Comparison of ENCODE assay signal across 25 mouse cellular contexts in genomic region chr12:79059573-79059972, GRCm38 (mm10). TPM values are rescaled to one million over a fixed set of nuclear protein-coding genes. Genes with fewer than 3 reads are reported as not detected.
A peak's percentile ranks its signal among the peaks of the same experiment; 100 is the strongest.
DNase-seq lines count a peak whose midpoint lies in the region; ATAC-seq and TF ChIP-seq lines count a peak whose summit lies in the region.
"Had no signal": no experiment of that assay in that cellular context is flagged by ENCODE, and none has a peak within 500 bp of the region (broad histone marks: within the 10 kb centered on the region; RNA-seq: fewer than 3 reads in every experiment).

No protein-coding gene starts in this region.

- 0 out of 2 replicates have a peak, but pooled peaks cover 11% of the 10 kb centered on the region for H3K36me3 ChIP-seq in lung, embryonic 14.5 days (ENCODE audit: insufficient read depth)
- peaks cover 5% of the 10 kb centered on the region for H3K36me3 ChIP-seq in lung, postnatal 0 days (ENCODE audit: insufficient read depth, low read length)

- no peak for TF ChIP-seq CTCF in lung, embryonic 14.5 days (IDR thresholded peaks at IDR 0.05; ENCODE audit: low read depth)
- no peak for TF ChIP-seq CTCF in lung, postnatal 0 days (IDR thresholded peaks at IDR 0.05)

- 63% methylated on average over 6 of the region's 6 CpGs for WGBS in lung, embryonic 14.5 days
- WGBS in lung, postnatal 0 days = 64% methylated on average over 6 of the region's 6 CpGs

- no peak overlapping the region for H3K9ac ChIP-seq in lung, embryonic 14.5 days
- no peak overlapping the region for H3K9ac ChIP-seq in lung, postnatal 0 days (replicated peaks; ENCODE audit: low read depth)
- H3K9ac ChIP-seq: hindbrain, embryonic 14.5 days had no signal

- H3K4me2 ChIP-seq in lung, embryonic 14.5 days = no peak overlapping the region
- H3K4me2 ChIP-seq in lung, postnatal 0 days (replicated peaks; ENCODE audit: low read depth, low read length) = 0 out of 2 replicates have a peak overlapping the region, but pooled peaks have one; percentile 3
- H3K4me2 ChIP-seq: heart, embryonic 13.5 days; hindbrain, embryonic 14.5 days had no signal

- ATAC-seq in lung, embryonic 14.5 days (ENCODE audit: insufficient read depth) = peak; percentile 41; the same call in 1 of the 2 replicates
- ATAC-seq in lung, postnatal 0 days = no peak; the same call in 1 of the 2 replicates
- ATAC-seq in monocyte, adult 5-6 weeks (replicated peaks; ENCODE audit: insufficient number of reproducible peaks, low FRiP score, low TSS enrichment, poor library complexity, severe bottlenecking) = 0 out of 2 replicates have a peak, but pooled peaks have one; percentile 7
- ATAC-seq: CD4-positive, CD25-positive, alpha-beta regulatory T cell, adult 4 months; forebrain, embryonic 14.5 days; hindbrain, postnatal 0 days had no signal

- H3K27me3 ChIP-seq in lung, embryonic 14.5 days (ENCODE audit: insufficient read depth, low read length) = no peaks in the 10 kb centered on the region
- H3K27me3 ChIP-seq in lung, postnatal 0 days (replicated peaks; ENCODE audit: insufficient read depth, low read length) = no peaks in the 10 kb centered on the region

- H3K4me3 ChIP-seq in lung, embryonic 14.5 days (ENCODE audit: low read depth, low read length) = no peak overlapping the region
- H3K4me3 ChIP-seq in lung, postnatal 0 days (ENCODE audit: low read depth, low read length) = no peak overlapping the region
- H3K4me3 ChIP-seq: heart, adult 2 months; heart, embryonic 10.5 days; heart, embryonic 13.5 days had no signal

- no peak overlapping the region for H3K27ac ChIP-seq in lung, embryonic 14.5 days (ENCODE audit: low read depth)
- peak overlapping the region; percentile 54 for H3K27ac ChIP-seq in lung, postnatal 0 days (ENCODE audit: low read length)
- H3K27ac ChIP-seq: heart, adult 2 months; heart, embryonic 10.5 days; heart, embryonic 13.5 days; hindbrain, embryonic 14.5 days; hindbrain, postnatal 0 days had no signal

- TF ChIP-seq EP300 in lung, postnatal 0 days (IDR thresholded peaks at IDR 0.05) = no peak

- H3K4me1 ChIP-seq in lung, embryonic 14.5 days (ENCODE audit: insufficient read depth) = no peaks in the 10 kb centered on the region
- H3K4me1 ChIP-seq in lung, postnatal 0 days (ENCODE audit: insufficient read depth, low read depth, low read length) = peaks cover 9% of the 10 kb centered on the region; the same call in 1 of the 2 replicates

- DNase-seq in lung, embryonic 14.5 days = no peak
- DNase-seq in lung, postnatal 14 days = no peak
- DNase-seq in lung, postnatal 0 days (ENCODE audit: low spot score) = peak; percentile 24
- no peak for DNase-seq in lung, postnatal 36 days
- DNase-seq in A20 (ENCODE audit: low read depth, low spot score) = peak; percentile 15
- no peak for DNase-seq in thymus, postnatal 0 days (ENCODE audit: low spot score)
- DNase-seq: adrenal gland, adult 8-10 months; adrenal gland, postnatal 25 days; cerebellum, adult 11-12 months; cerebellum, adult 8-10 months; cerebellum, postnatal 10 days; cerebellum, postnatal 36 days; embryo, embryonic 11 days; gastrocnemius, postnatal 10 days; gastrocnemius, postnatal 36 days; heart, adult 2 months; heart, postnatal 14 days; heart, postnatal 4 days had no signal

- H3K9me3 ChIP-seq in lung, embryonic 14.5 days (ENCODE audit: low read depth, low read length) = no peaks in the 10 kb centered on the region
- no peaks in the 10 kb centered on the region for H3K9me3 ChIP-seq in lung, postnatal 0 days (ENCODE audit: low read length)
- H3K9me3 ChIP-seq: heart, embryonic 10.5 days; heart, embryonic 13.5 days had no signal

RNA-seq across cellular contexts. Expression of gene Pigh, which starts 29.9 kb away (rescaled TPM):
- polyA plus RNA-seq in lung, embryonic 14.5 days (2014; fragmentation: Nextera tagmentation; extraction: Ambion mirVana) = 23.5 and 24.7 TPM in 2 replicates
- polyA plus RNA-seq in lung, postnatal 0 days (2015; fragmentation: Nextera tagmentation; extraction: Ambion mirVana) = 14.8 and 15.7 TPM in 2 replicates
- total RNA-seq in monocyte, adult 5-6 weeks (2017) = 8.3 to 19.9 TPM (median 8.3 TPM) in 3 replicates
- polyA plus RNA-seq in thymus, postnatal 0 days (2015; fragmentation: Nextera tagmentation; extraction: Ambion mirVana) = 18.0 and 19.5 TPM in 2 replicates

RNA-seq across cellular contexts. Expression of gene Plekhh1, which starts 30.6 kb away (rescaled TPM):
- polyA plus RNA-seq in lung, embryonic 14.5 days (2014; fragmentation: Nextera tagmentation; extraction: Ambion mirVana) = 3.9 and 5.2 TPM in 2 replicates
- 1.9 and 2.2 TPM in 2 replicates for polyA plus RNA-seq in lung, postnatal 0 days (2015; fragmentation: Nextera tagmentation; extraction: Ambion mirVana)
- 0.29 to 0.32 TPM in 2 of 3 replicates, not detected in the other for total RNA-seq in monocyte, adult 5-6 weeks (2017)
- polyA plus RNA-seq in thymus, postnatal 0 days (2015; fragmentation: Nextera tagmentation; extraction: Ambion mirVana) = 0.33 and 0.46 TPM in 2 replicates

RNA-seq across cellular contexts. Expression of gene Tmem229b, which starts 52.1 kb away (rescaled TPM):
- polyA plus RNA-seq in lung, embryonic 14.5 days (2014; fragmentation: Nextera tagmentation; extraction: Ambion mirVana) = 5.6 and 5.7 TPM in 2 replicates
- 5.1 and 5.3 TPM in 2 replicates for polyA plus RNA-seq in lung, postnatal 0 days (2015; fragmentation: Nextera tagmentation; extraction: Ambion mirVana)
- 47.0 to 75.7 TPM (median 65.1 TPM) in 3 replicates for total RNA-seq in monocyte, adult 5-6 weeks (2017)
- 27.5 and 27.7 TPM in 2 replicates for polyA plus RNA-seq in thymus, postnatal 0 days (2015; fragmentation: Nextera tagmentation; extraction: Ambion mirVana)

Comparison
In these comparisons a context has a peak if more than half of its experiments do, and no peak if none do; other contexts are left out.
1. DNase-seq: peak in lung, postnatal 0 days (single experiment) and A20 (single experiment); none in lung, embryonic 14.5 days (single experiment), lung, postnatal 14 days (single experiment), lung, postnatal 36 days (single experiment) and thymus, postnatal 0 days (single experiment).